Mouse (Mus musculus): ENCODE results near the gene Spock1. TPM values are rescaled to one million over a fixed set of nuclear protein-coding genes. Genes with fewer than 3 reads are reported as not detected.
A peak's percentile ranks its signal among the peaks of the same experiment; 100 is the strongest.

Spock1 gene
- polyA plus RNA-seq, 1 experiment from 2014 or later: not detected

- no peaks in the 10 kb centered on the region for H3K27me3 ChIP-seq (ENCODE audit: insufficient read depth, low read length)
- no peak for TF ChIP-seq CTCF (IDR thresholded peaks at IDR 0.05; ENCODE audit: low read depth)
- no peak overlapping the region for H3K27ac ChIP-seq (ENCODE audit: low read depth)
- no peak overlapping the region for H3K4me2 ChIP-seq
- 78% methylated on average over 9 of the region's 9 CpGs for WGBS
- no peaks in the 10 kb centered on the region for H3K36me3 ChIP-seq (ENCODE audit: insufficient read depth)
- no peak overlapping the region for H3K4me3 ChIP-seq (ENCODE audit: low read depth, low read length)
- ATAC-seq (ENCODE audit: insufficient read depth) (no peak), DNase-seq (no peak)
- H3K9ac ChIP-seq: no peak overlapping the region
- H3K9me3 ChIP-seq (ENCODE audit: low read depth, low read length): no peaks in the 10 kb centered on the region
- no peaks in the 10 kb centered on the region for H3K4me1 ChIP-seq (ENCODE audit: insufficient read depth)
Observed at GRCm38 (mm10) chr13:57931998-57932397, 23.9 kb upstream of the Spock1 start.

DNA sequence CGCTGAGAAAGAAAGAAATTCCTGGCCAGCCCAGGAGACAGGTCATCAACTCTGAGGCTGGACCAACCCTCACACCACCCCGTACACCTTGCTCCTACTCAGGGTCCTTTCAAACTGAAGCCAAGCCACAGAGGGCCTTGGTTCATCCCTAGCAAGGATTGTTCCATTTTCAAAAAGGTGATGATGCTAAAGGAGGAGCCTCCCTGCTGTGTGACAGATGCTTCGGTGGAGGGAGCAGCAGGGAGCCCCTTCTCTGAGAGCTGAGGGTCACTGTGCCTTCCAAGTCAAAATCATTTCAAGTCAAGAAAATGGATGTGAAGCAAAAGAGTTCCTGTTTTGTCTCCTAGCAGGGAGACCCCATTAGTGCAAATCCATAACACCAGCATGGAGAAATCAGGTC lies 23.2 kb upstream of the Spock1 start:
- DNase-seq (no peak), ATAC-seq (ENCODE audit: insufficient read depth) (no peak)
- no peak overlapping the region for H3K4me3 ChIP-seq (ENCODE audit: low read depth, low read length)
- no peak for TF ChIP-seq CTCF (IDR thresholded peaks at IDR 0.05; ENCODE audit: low read depth)
- H3K4me2 ChIP-seq: no peak overlapping the region
- no peaks in the 10 kb centered on the region for H3K9me3 ChIP-seq (ENCODE audit: low read depth, low read length)
- H3K4me1 ChIP-seq (ENCODE audit: insufficient read depth): no peaks in the 10 kb centered on the region
- H3K27me3 ChIP-seq (ENCODE audit: insufficient read depth, low read length): no peaks in the 10 kb centered on the region
- no peak overlapping the region for H3K27ac ChIP-seq (ENCODE audit: low read depth)
- H3K9ac ChIP-seq: no peak overlapping the region
- WGBS: 55% methylated on average over 3 of the region's 3 CpGs
- no peaks in the 10 kb centered on the region for H3K36me3 ChIP-seq (ENCODE audit: insufficient read depth)

DNA sequence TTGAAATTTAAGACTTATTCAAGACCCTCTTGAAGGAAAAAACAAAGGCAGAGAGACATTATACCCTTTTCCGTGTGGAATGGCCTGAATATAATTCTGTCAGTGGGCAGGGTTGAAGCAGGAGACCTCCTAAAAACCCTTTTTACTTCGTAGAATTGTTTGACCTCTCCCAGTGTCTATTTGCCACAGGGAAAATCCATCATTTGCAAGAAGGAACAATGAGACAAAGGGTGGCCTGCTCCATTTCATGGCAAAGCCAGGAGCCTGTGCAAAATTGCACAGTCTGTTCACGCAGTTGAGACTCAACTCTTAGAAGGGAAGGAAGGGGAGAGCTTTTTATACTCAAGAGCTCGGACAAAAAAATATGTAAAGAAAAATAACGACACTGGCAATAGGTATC lies 22.6 kb upstream of the Spock1 start:
- DNase-seq (no peak), ATAC-seq (ENCODE audit: insufficient read depth) (no peak)
- Histone ChIP-seq H3K27ac (ENCODE audit: low read depth) (no peak overlapping the region), H3K36me3 (ENCODE audit: insufficient read depth) (no peaks in the 10 kb centered on the region), H3K4me2 (no peak overlapping the region), H3K4me3 (ENCODE audit: low read depth, low read length) (no peak overlapping the region), H3K9me3 (ENCODE audit: low read depth, low read length) (no peaks in the 10 kb centered on the region), H3K9ac (no peak overlapping the region), H3K27me3 (ENCODE audit: insufficient read depth, low read length) (no peaks in the 10 kb centered on the region), H3K4me1 (ENCODE audit: insufficient read depth) (no peaks in the 10 kb centered on the region)
- 64% methylated on average over 5 of the region's 5 CpGs for WGBS
- no peak for TF ChIP-seq CTCF (IDR thresholded peaks at IDR 0.05; ENCODE audit: low read depth)

DNA sequence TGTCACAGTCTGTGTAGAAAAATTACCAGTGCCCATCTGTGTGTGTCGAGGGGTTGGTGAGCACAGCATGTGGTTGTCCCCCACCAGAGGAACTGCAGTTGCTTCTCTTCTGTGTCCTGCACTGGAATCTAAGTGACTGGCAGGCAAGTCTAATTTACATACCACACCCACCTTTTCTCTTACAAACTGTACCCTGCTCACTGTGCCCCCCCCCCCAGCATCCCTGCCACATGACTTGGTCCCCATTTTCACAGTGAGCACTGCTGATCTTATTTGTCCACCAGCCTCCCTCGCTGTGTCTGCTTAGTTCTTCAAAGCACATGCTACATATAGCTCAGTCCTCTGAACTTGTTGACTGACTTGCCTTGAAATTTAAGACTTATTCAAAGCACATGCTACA lies 22.2 kb upstream of the Spock1 start:
- DNase-seq (no peak), ATAC-seq (ENCODE audit: insufficient read depth) (no peak)
- Histone ChIP-seq H3K4me3 (ENCODE audit: low read depth, low read length) (no peak overlapping the region), H3K27me3 (ENCODE audit: insufficient read depth, low read length) (no peaks in the 10 kb centered on the region), H3K9me3 (ENCODE audit: low read depth, low read length) (no peaks in the 10 kb centered on the region), H3K9ac (no peak overlapping the region), H3K36me3 (ENCODE audit: insufficient read depth) (no peaks in the 10 kb centered on the region), H3K4me1 (ENCODE audit: insufficient read depth) (no peaks in the 10 kb centered on the region), H3K27ac (ENCODE audit: low read depth) (no peak overlapping the region), H3K4me2 (no peak overlapping the region)
- WGBS: 50% methylated on average over 2 of the region's 2 CpGs
- TF ChIP-seq CTCF (IDR thresholded peaks at IDR 0.05; ENCODE audit: low read depth): no peak

DNA sequence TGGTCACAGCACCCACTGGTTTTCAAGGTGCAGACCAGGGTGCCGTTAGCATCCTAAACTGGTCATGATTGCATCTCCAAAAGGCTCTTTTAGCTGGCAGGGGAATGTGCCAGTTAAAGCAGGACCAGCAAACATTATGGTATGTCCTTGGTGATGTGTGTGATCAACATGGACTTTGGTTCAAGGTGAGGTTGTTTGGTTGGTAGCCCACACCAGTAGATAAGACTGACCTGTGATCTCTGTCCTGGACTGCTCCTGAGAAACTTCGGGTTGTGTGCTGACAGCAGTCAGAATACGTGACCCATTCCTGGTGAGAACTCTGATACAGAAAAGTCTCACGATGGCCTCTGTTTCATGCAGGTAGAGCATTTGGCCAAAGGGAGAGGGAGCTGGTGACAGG lies 11.8 kb upstream of the Spock1 start:
- H3K27me3 ChIP-seq (ENCODE audit: insufficient read depth, low read length): no peaks in the 10 kb centered on the region
- H3K27ac ChIP-seq (ENCODE audit: low read depth): no peak overlapping the region
- WGBS: 83% methylated on average over 4 of the region's 4 CpGs
- no peaks in the 10 kb centered on the region for H3K4me1 ChIP-seq (ENCODE audit: insufficient read depth)
- H3K9ac ChIP-seq: no peak overlapping the region
- no peak overlapping the region for H3K4me3 ChIP-seq (ENCODE audit: low read depth, low read length)
- no peak for TF ChIP-seq CTCF (IDR thresholded peaks at IDR 0.05; ENCODE audit: low read depth)
- no peaks in the 10 kb centered on the region for H3K36me3 ChIP-seq (ENCODE audit: insufficient read depth)
- H3K4me2 ChIP-seq: no peak overlapping the region
- H3K9me3 ChIP-seq (ENCODE audit: low read depth, low read length): no peaks in the 10 kb centered on the region
- no peak for ATAC-seq (ENCODE audit: insufficient read depth)
- DNase-seq: no peak

- Histone ChIP-seq H3K4me2 (no peak overlapping the region), H3K9ac (no peak overlapping the region), H3K9me3 (ENCODE audit: low read depth, low read length) (no peaks in the 10 kb centered on the region), H3K4me3 (ENCODE audit: low read depth, low read length) (no peak overlapping the region), H3K27me3 (ENCODE audit: insufficient read depth, low read length) (peaks cover 22% of the 10 kb centered on the region), H3K4me1 (ENCODE audit: insufficient read depth) (no peaks in the 10 kb centered on the region), H3K36me3 (ENCODE audit: insufficient read depth) (no peaks in the 10 kb centered on the region), H3K27ac (ENCODE audit: low read depth) (no peak overlapping the region)
- DNase-seq (no peak), ATAC-seq (ENCODE audit: insufficient read depth) (no peak)
- 78% methylated on average over 9 of the region's 9 CpGs for WGBS
- no peak for TF ChIP-seq CTCF (IDR thresholded peaks at IDR 0.05; ENCODE audit: low read depth)
Observed at GRCm38 (mm10) chr13:57911171-57911570, 3.0 kb upstream of the Spock1 start.

DNA sequence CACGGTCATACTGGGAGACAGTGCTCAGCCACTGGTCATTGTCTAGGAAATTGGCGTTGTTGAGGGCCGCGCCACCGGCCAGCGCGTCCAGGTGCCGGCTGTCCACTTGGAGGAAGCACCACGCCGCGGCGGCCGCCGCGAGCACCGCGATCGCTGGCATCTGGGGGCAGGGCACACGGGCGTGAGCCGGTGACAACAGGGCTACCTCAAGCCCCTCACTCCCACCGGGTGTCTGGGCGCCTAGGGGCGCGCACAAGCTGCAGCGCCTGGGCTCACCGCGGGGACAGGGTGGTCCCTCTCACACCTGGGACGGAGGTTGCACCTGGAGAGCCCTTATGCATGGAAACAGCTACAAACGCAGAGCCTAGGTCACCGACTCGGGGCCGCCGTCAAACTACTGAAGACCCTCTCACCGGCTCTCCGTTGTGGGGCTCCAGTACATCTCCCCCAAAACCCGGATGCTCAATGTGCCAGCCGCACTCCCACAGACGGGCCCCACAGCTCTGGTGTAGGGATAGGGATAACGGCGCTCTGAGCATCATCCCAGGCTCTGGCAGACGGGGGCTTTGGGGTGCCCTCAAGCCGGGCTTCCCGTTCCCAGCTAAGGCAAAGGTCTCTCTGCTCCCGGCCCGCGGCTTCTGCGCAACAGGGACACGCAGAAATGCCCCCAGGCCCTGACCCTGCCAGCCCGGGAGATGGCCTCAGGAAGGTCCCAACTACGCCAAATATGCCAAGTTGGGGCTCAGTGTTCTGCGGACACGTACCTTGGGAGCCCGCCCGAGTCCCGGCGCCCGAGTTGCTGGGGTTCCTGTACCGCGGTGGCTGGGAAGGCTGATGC lies 485 bp downstream of the Spock1 start:
- ATAC-seq (ENCODE audit: insufficient read depth) (no peak), DNase-seq (no peak)
- 3% methylated on average over 57 of the region's 60 CpGs for WGBS
- Histone ChIP-seq H3K27me3 (ENCODE audit: insufficient read depth, low read length) (peaks cover 22% of the 10 kb centered on the region), H3K36me3 (ENCODE audit: insufficient read depth) (no peaks in the 10 kb centered on the region), H3K9ac (no peak overlapping the region), H3K4me1 (ENCODE audit: insufficient read depth) (no peaks in the 10 kb centered on the region), H3K9me3 (ENCODE audit: low read depth, low read length) (no peaks in the 10 kb centered on the region), H3K4me3 (ENCODE audit: low read depth, low read length) (peak overlapping the region; percentile 28), H3K4me2 (peak overlapping the region; percentile 59), H3K27ac (ENCODE audit: low read depth) (no peak overlapping the region)
- no peak for TF ChIP-seq CTCF (IDR thresholded peaks at IDR 0.05; ENCODE audit: low read depth)
